Mouse (Mus musculus) heart, postnatal 4 days (tissue): ENCODE data around the gene Dlgap1. TPM values are rescaled to one million over a fixed set of nuclear protein-coding genes. Genes with fewer than 3 reads are reported as not detected.
A peak's percentile ranks its signal among the peaks of the same experiment; 100 is the strongest.

Experiments used
- DNase-seq: peaks from one replicate; pipeline ENCODE4 v3.0.0; 2021
- total RNA-seq, 2 experiments: library from RNA; stranded (reverse); gene quantifications; 2 replicates each; pipeline ENCODE4 v1.2.3; 2021

Dlgap1 gene
- total RNA-seq, 2 experiments from 2014 or later = 0.10 to 0.32 TPM

- no peak for DNase-seq
Measured at GRCm38 (mm10) chr17:70466413-70466812, 497.5 kb downstream of the Dlgap1 start.

GRCm38 (mm10) chr17:70470970-70471371 is 502.1 kb downstream of the Dlgap1 start:
- no peak for DNase-seq

DNA sequence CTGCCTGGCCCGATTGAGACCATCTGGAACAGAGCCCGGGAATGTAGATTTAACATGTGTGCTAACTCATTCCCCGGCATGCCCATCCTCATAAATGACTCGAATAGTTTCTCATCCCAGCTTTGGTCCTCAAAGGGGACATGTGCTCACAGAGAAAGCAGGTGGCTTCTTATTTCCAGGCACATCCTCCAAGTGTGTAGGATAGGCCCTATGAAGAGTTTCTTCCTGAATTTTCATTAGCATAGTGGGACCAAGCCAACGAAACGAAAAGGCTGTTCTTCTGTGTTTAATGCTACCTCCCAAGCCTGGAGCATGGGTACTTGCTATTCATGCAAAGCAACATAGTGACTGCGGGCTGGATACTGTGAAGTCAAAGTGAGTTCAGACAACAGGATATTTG is 503.3 kb downstream of the Dlgap1 start:
- no peak for DNase-seq

GRCm38 (mm10) chr17:70473871-70474270 is 505.0 kb downstream of the Dlgap1 start:
- no peak for DNase-seq

DNA sequence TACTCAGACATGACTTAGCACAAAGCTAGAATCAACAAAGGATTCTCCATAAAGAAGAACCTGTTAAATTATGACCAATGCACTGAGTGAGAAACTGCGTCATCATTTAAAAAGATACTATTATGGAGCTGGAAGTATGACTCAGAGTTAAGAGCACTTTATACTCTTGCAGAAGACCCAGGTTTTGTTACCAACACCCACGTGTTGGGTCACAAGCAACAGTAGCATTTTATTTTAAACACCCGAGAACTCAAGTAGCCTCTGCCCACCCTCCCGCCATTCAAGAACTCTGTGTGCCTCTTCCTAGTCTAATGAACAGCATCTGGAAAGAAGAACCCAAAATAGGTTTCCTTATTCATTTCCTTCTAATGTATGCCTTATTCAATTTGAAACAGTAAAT is 514.8 kb downstream of the Dlgap1 start:
- no peak for DNase-seq

- no peak for DNase-seq
Measured at GRCm38 (mm10) chr17:70485668-70486067, 516.8 kb downstream of the Dlgap1 start.

DNA sequence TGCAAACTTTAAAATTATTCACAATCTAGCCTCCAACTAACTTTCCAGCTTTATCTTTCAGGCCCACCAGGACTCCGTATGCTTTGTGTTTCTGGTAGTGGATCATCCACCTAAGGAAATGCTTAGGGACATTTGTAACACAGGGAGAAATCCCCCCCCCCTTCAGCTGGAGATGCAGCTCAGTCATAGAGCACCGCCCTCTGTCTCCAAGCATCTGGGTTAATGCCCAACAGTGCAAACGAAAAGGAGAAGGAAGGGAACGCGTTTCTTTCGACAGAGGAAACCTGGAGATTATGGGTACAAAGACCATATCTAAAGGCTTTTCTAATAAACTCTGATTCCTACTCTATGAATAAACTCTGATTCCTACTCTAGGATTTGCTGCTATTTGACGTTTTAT is 517.4 kb downstream of the Dlgap1 start:
- no peak for DNase-seq

DNA sequence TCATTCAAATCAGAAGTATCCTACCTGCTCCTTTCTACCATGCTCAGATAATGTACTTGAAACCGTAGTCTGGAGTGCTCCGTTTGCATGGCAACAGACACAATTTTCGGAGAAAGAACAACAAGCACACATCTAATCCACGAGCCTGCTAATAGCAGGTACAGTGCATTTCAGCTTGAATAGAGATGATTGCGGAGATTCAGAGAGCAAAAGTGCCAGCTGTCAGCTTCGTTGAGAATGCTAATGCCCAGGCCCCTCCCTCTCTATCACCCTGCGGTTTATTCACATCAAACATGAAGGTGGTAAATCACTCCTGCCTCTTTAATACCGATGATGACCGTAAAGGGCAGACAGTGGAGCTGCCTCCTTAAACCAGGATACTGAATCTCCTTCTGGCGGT is 518.0 kb downstream of the Dlgap1 start:
- DNase-seq = no peak

- DNase-seq = peak; percentile 18
Measured at GRCm38 (mm10) chr17:70488784-70489265, 520.0 kb downstream of the Dlgap1 start.

- no peak for DNase-seq
Measured at GRCm38 (mm10) chr17:70491575-70491974, 522.7 kb downstream of the Dlgap1 start.

GRCm38 (mm10) chr17:70494338-70494737 is 525.5 kb downstream of the Dlgap1 start:
- no peak for DNase-seq

DNA sequence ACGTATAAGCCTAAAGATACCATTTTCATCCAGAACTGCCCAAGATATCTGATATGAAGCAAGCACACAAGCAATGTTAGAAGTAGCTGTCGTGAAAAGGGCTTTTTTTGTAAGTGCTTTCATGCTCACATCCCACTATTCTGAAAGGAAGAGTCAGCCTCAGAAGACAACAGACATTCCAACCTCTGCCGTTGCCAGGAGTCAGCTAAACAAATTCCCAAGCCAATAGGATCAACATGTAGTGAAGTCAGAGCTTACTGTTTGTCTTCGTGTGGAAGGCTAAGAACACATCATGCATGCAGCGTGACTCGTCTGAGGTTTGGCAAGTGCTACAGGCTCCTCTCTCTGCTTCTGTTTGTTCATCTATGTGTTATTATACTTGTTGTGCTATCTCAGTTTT is 529.4 kb downstream of the Dlgap1 start:
- no peak for DNase-seq

DNA sequence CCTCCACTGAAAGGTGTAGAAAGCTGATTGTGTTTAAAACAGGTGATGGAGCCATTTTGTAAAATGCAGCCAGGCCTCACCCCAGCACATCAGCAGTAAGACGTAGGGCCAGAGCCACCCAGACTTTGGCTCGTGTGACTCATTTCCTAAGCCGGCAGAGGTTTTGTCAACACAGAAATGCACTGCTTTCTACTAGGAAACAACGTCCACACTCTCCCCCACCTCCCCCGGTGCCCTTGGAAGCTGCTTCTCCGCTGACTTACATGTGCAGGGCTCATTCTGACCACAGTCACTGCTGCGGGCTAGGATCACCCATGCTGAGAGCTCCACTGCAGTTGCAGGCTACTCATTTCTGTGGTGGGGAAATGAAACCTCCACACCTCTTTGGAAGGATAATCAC is 533.1 kb downstream of the Dlgap1 start:
- no peak for DNase-seq

DNA sequence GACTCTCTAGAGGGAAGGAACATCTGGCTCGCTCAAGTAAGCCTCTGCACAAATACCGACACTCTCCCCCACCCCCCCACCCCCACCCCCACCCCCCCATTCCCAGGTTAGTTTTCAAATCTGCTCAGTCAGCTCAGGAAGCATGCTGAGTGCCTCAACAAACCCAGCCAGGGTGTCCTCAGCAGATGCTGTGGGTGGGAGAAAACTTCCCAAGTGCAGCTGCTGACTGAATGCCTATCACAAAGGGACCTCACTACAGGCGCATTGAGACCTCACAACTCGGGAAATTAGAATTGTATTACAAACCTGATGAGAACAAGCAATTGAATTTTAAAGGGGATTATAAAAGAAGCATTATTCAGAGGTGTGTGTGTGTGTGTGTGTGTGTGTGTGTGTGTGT is 538.9 kb downstream of the Dlgap1 start:
- no peak for DNase-seq

GRCm38 (mm10) chr17:70510441-70510840 is 541.6 kb downstream of the Dlgap1 start:
- DNase-seq = no peak

GRCm38 (mm10) chr17:70511401-70511800 is 542.5 kb downstream of the Dlgap1 start:
- no peak for DNase-seq

- no peak for DNase-seq
Measured at GRCm38 (mm10) chr17:70513736-70514135, 544.9 kb downstream of the Dlgap1 start.

DNA sequence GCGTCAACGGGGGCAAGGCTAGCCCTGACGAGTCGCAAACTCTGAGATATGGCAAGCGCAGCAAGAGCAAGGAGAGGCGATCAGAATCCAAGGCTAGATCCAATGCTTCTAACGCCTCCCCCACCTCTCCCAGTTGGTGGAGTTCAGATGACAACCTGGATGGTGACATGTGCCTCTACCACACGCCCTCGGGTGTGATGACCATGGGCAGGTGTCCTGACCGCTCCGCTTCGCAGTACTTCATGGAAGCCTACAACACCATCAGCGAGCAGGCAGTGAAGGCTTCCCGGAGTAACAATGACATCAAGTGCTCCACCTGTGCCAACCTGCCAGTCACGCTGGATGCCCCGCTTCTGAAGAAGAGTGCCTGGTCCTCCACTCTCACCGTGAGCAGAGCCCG is 547.6 kb downstream of the Dlgap1 start:
- no peak for DNase-seq

- no peak for DNase-seq
Measured at GRCm38 (mm10) chr17:70517333-70517732, 548.5 kb downstream of the Dlgap1 start.

- DNase-seq = no peak
Measured at GRCm38 (mm10) chr17:70521058-70521851, 552.4 kb downstream of the Dlgap1 start.

DNA sequence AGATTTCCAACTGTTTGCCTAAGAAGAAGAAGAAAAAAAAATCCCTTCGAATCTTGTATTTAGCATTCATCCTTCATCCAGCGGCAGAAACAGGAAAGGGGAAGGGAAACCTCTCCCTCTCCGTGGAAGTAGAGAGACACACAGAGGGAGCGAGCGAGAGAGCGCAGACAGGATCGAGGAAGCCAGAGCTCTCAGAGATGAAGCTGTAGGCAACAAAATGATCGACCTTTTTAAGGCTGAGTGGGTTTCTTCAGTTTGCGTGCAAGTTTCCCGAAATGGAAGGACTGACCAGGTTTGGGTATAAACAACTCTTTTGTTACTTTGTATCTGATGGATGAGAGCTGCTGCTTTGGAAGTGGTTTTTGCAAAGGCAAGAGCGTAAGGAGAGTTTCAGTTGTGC is 553.1 kb downstream of the Dlgap1 start:
- no peak for DNase-seq

- no peak for DNase-seq
Measured at GRCm38 (mm10) chr17:70525990-70526389, 557.1 kb downstream of the Dlgap1 start.

DNA sequence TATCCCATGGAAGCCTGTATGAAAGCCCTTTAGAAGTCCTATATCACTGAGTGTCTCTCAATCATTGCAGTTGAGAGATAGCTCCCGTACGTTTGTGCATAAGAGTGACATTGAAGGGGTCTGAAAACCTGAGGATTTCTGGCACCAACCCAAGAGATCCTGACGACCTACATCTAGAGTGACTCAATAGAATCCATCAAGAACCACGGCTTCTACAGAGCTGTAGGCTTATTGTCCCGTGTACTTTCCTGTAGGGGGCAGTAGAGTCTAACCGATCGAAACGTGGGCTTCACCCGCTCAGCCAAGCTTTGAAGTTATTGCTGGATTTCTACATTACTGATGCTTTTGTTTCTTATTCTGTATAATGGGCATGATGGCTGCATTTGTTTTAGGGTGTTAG is 558.2 kb downstream of the Dlgap1 start:
- DNase-seq = peak; percentile 42
